Mouse (Mus musculus): Measurements from ENCODE around the gene Ttl. TPM values are rescaled to one million over a fixed set of nuclear protein-coding genes. Genes with fewer than 3 reads are reported as not detected.

Gene Ttl
- polyA plus RNA-seq, 2 experiments: 16.9 to 20.2 TPM

GRCm38 (mm10) chr2:129093926-129094724 lies 28.4 kb downstream of the Ttl start:
- Histone ChIP-seq H3K9me3 (ENCODE audit: control insufficient read depth, low read length) (no peaks in the 10 kb centered on the region), H3K9ac (ENCODE audit: low read depth, low read length, severe bottlenecking) (no peak overlapping the region), H3K4me1 (ENCODE audit: control insufficient read depth, insufficient read depth, low read length) (no peaks in the 10 kb centered on the region), H3K27ac (replicated peaks; ENCODE audit: low read depth, low read length) (no peak overlapping the region), H3K27me3 (ENCODE audit: control insufficient read depth, insufficient read depth, low read length) (no peaks in the 10 kb centered on the region), H3K36me3 (ENCODE audit: control insufficient read depth, insufficient read depth, low read length) (peaks cover 48% of the 10 kb centered on the region), H3K4me2 (replicated peaks; ENCODE audit: low read depth, low read length, severe bottlenecking) (no peak overlapping the region), H3K4me3 (replicated peaks; ENCODE audit: low read length) (no peak overlapping the region)
- no peak for ATAC-seq (ENCODE audit: low FRiP score, low read depth)
- 88% methylated on average over 18 of the region's 18 CpGs for WGBS
- no peak for DNase-seq (ENCODE audit: low spot score)
- TF ChIP-seq POLR2A (IDR thresholded peaks at IDR 0.05; ENCODE audit: borderline replicate concordance, extremely low read depth, insufficient read depth, insufficient read length): no peak

- Histone ChIP-seq H3K4me3 (replicated peaks; ENCODE audit: low read length) (peak within 1 kb of the TSS; percentile 70), H3K9me3 (ENCODE audit: control insufficient read depth, low read length) (no peaks in the 10 kb centered on the region)
- under 1% methylated on average over 35 of the region's 35 CpGs for WGBS
These were observed 35.1 kb downstream of the Ttl start, which contains the start of gene Polr1b for GRCm38 (mm10) chr2:129100784-129101310. Gene Polr1b, plus strand, starts transcription at chr2:129100995.

GRCm38 (mm10) chr2:129112924-129113323 lies 47.2 kb downstream of the Ttl start:
- Histone ChIP-seq H3K4me1 (ENCODE audit: control insufficient read depth, insufficient read depth, low read length) (no peaks in the 10 kb centered on the region), H3K27me3 (ENCODE audit: control insufficient read depth, insufficient read depth, low read length) (no peaks in the 10 kb centered on the region), H3K36me3 (ENCODE audit: control insufficient read depth, insufficient read depth, low read length) (peaks cover 81% of the 10 kb centered on the region), H3K4me3 (replicated peaks; ENCODE audit: low read length) (no peak overlapping the region), H3K9me3 (ENCODE audit: control insufficient read depth, low read length) (no peaks in the 10 kb centered on the region), H3K4me2 (replicated peaks; ENCODE audit: low read depth, low read length, severe bottlenecking) (no peak overlapping the region), H3K9ac (ENCODE audit: low read depth, low read length, severe bottlenecking) (no peak overlapping the region), H3K27ac (replicated peaks; ENCODE audit: low read depth, low read length) (no peak overlapping the region)
- WGBS: 95% methylated on average over 5 of the region's 5 CpGs
- DNase-seq (ENCODE audit: low spot score) (no peak), ATAC-seq (ENCODE audit: low FRiP score, low read depth) (no peak)
- no peak for TF ChIP-seq POLR2A (IDR thresholded peaks at IDR 0.05; ENCODE audit: borderline replicate concordance, extremely low read depth, insufficient read depth, insufficient read length)

More at GRCm38 (mm10) chr2:129100784-129101310, 35.1 kb downstream of the Ttl start, which contains the start of gene Polr1b:
- no peaks in the 10 kb centered on the region for H3K27me3 ChIP-seq (ENCODE audit: control insufficient read depth, insufficient read depth, low read length)
- H3K4me1 ChIP-seq (ENCODE audit: control insufficient read depth, insufficient read depth, low read length): no peaks in the 10 kb centered on the region
- peak within 1 kb of the TSS; percentile 69 for H3K9ac ChIP-seq (ENCODE audit: low read depth, low read length, severe bottlenecking)
- peak; percentile 100 for ATAC-seq (ENCODE audit: low FRiP score, low read depth)
- DNase-seq (ENCODE audit: low spot score): peak; percentile 96
- peaks cover 33% of the 10 kb centered on the region for H3K36me3 ChIP-seq (ENCODE audit: control insufficient read depth, insufficient read depth, low read length)
- TF ChIP-seq POLR2A (IDR thresholded peaks at IDR 0.05; ENCODE audit: borderline replicate concordance, extremely low read depth, insufficient read depth, insufficient read length): 0 out of 2 replicates have a peak, but pooled peaks have one; percentile 46
- 0 out of 2 replicates have a peak within 1 kb of the TSS, but pooled peaks have one; percentile 10 for H3K27ac ChIP-seq (replicated peaks; ENCODE audit: low read depth, low read length)
- H3K4me2 ChIP-seq (replicated peaks; ENCODE audit: low read depth, low read length, severe bottlenecking): peak within 1 kb of the TSS; percentile 70

GRCm38 (mm10) chr2:129115706-129116367 lies 50.1 kb downstream of the Ttl start:
- H3K27ac ChIP-seq (replicated peaks; ENCODE audit: low read depth, low read length): no peak overlapping the region
- DNase-seq (ENCODE audit: low spot score) (no peak), ATAC-seq (ENCODE audit: low FRiP score, low read depth) (no peak)
- no peak overlapping the region for H3K4me3 ChIP-seq (replicated peaks; ENCODE audit: low read length)
- TF ChIP-seq POLR2A (IDR thresholded peaks at IDR 0.05; ENCODE audit: borderline replicate concordance, extremely low read depth, insufficient read depth, insufficient read length): no peak
- no peaks in the 10 kb centered on the region for H3K27me3 ChIP-seq (ENCODE audit: control insufficient read depth, insufficient read depth, low read length)
- H3K9me3 ChIP-seq (ENCODE audit: control insufficient read depth, low read length): no peaks in the 10 kb centered on the region
- no peak overlapping the region for H3K9ac ChIP-seq (ENCODE audit: low read depth, low read length, severe bottlenecking)
- WGBS: 92% methylated on average over 9 of the region's 9 CpGs
- H3K4me2 ChIP-seq (replicated peaks; ENCODE audit: low read depth, low read length, severe bottlenecking): no peak overlapping the region
- peaks cover 87% of the 10 kb centered on the region for H3K36me3 ChIP-seq (ENCODE audit: control insufficient read depth, insufficient read depth, low read length)
- no peaks in the 10 kb centered on the region for H3K4me1 ChIP-seq (ENCODE audit: control insufficient read depth, insufficient read depth, low read length)

GRCm38 (mm10) chr2:129116368-129116739 lies 50.6 kb downstream of the Ttl start:
- TF ChIP-seq POLR2A (IDR thresholded peaks at IDR 0.05; ENCODE audit: borderline replicate concordance, extremely low read depth, insufficient read depth, insufficient read length): no peak
- Histone ChIP-seq H3K9me3 (ENCODE audit: control insufficient read depth, low read length) (no peaks in the 10 kb centered on the region), H3K27ac (replicated peaks; ENCODE audit: low read depth, low read length) (no peak overlapping the region), H3K27me3 (ENCODE audit: control insufficient read depth, insufficient read depth, low read length) (no peaks in the 10 kb centered on the region), H3K36me3 (ENCODE audit: control insufficient read depth, insufficient read depth, low read length) (peaks cover 91% of the 10 kb centered on the region), H3K4me2 (replicated peaks; ENCODE audit: low read depth, low read length, severe bottlenecking) (no peak overlapping the region), H3K4me1 (ENCODE audit: control insufficient read depth, insufficient read depth, low read length) (no peaks in the 10 kb centered on the region), H3K4me3 (replicated peaks; ENCODE audit: low read length) (no peak overlapping the region), H3K9ac (ENCODE audit: low read depth, low read length, severe bottlenecking) (no peak overlapping the region)
- no peak for ATAC-seq (ENCODE audit: low FRiP score, low read depth)
- 100% methylated on average over 1 of the region's 1 CpGs for WGBS
- DNase-seq (ENCODE audit: low spot score): no peak

Data from limb, embryonic 14.5 days (tissue).